Mouse (Mus musculus) myocyte (in vitro differentiated cells): ENCODE measurements around the gene Rgl1. TPM values are rescaled to one million over a fixed set of nuclear protein-coding genes. Genes with fewer than 3 reads are reported as not detected.

ENCODE experiments used
- H3K27me3 ChIP-seq: one replicate; pipeline ENCODE4 v1.6.1; 2011; ENCODE audit not compliant: control insufficient read depth, insufficient read depth, insufficient read length
- H3K36me3 ChIP-seq: one replicate; pipeline ENCODE4 v1.6.1; 2011; ENCODE audit not compliant: control insufficient read depth, insufficient read depth
- H3K4me2 ChIP-seq: one replicate; pipeline ENCODE4 v1.6.1; 2011; ENCODE audit warnings: low read depth, control low read depth
- H3K4me3 ChIP-seq: one replicate; pipeline ENCODE4 v1.5.1; 2011; ENCODE audit warnings: mild to moderate bottlenecking, control low read depth, moderate library complexity
- H3K79me2 ChIP-seq: one replicate; pipeline ENCODE4 v1.6.1; 2011; ENCODE audit not compliant: control insufficient read depth, insufficient read depth
- H3ac ChIP-seq: one replicate; pipeline ENCODE4 v1.6.1; 2011; ENCODE audit not compliant: control insufficient read depth, insufficient read length
- CEBPB ChIP-seq: IDR thresholded peaks from 2 replicates; pipeline ENCODE4 v1.6.1; 2011; ENCODE audit warnings: mild to moderate bottlenecking, moderate library complexity; ENCODE audit not compliant: poor library complexity, insufficient read depth, severe bottlenecking
- E2F4 ChIP-seq: IDR thresholded peaks from one replicate; pipeline ENCODE4 v1.6.1; 2011; ENCODE audit warnings: mild to moderate bottlenecking, control low read depth, moderate library complexity; ENCODE audit not compliant: insufficient read depth
- MAX ChIP-seq: IDR thresholded peaks from one replicate; pipeline ENCODE4 v1.6.1; 2011; ENCODE audit warnings: low read depth, mild to moderate bottlenecking, control low read depth
- MYOD1 ChIP-seq, 3 experiments: IDR thresholded peaks; one replicate each; pipeline ENCODE4 v1.6.1; 2011; ENCODE audit warnings: control low read depth in 2 of 3, low read depth in 2 of 3, mild to moderate bottlenecking in 2 of 3, moderate library complexity in 1 of 3; ENCODE audit not compliant: insufficient read length in 2 of 3, control insufficient read depth in 1 of 3
- MYOG ChIP-seq, 3 experiments: IDR thresholded peaks; one replicate each; pipeline ENCODE4 v1.6.1; 2011; ENCODE audit warnings: control low read depth in 2 of 3, low read depth in 2 of 3, mild to moderate bottlenecking in 2 of 3; ENCODE audit not compliant: insufficient read length in 2 of 3, control insufficient read depth in 1 of 3, insufficient read depth in 1 of 3
- POLR2A ChIP-seq: IDR thresholded peaks from one replicate; pipeline ENCODE4 v1.6.1; 2011; ENCODE audit warnings: low read depth, mild to moderate bottlenecking, control low read depth, moderate library complexity; ENCODE audit not compliant: insufficient read length
- POLR2AphosphoS2 ChIP-seq: IDR thresholded peaks from one replicate; pipeline ENCODE4 v1.6.1; 2011; ENCODE audit warnings: low read depth, control low read depth; ENCODE audit not compliant: insufficient read length
- REST ChIP-seq: IDR thresholded peaks from one replicate; pipeline ENCODE4 v1.6.1; 2011; ENCODE audit warnings: mild to moderate bottlenecking, control low read depth, moderate library complexity; ENCODE audit not compliant: insufficient read depth, insufficient read length
- SRF ChIP-seq: IDR thresholded peaks from one replicate; pipeline ENCODE4 v1.6.1; 2011; ENCODE audit warnings: low read depth; ENCODE audit not compliant: control insufficient read depth, insufficient read length
- TCF12 ChIP-seq: IDR thresholded peaks from one replicate; pipeline ENCODE4 v1.6.1; 2011; ENCODE audit warnings: mild to moderate bottlenecking, control low read depth; ENCODE audit not compliant: poor library complexity, insufficient read depth, severe bottlenecking
- TCF3 ChIP-seq: IDR thresholded peaks from one replicate; pipeline ENCODE4 v1.6.1; 2011; ENCODE audit warnings: low read depth, control low read depth; ENCODE audit not compliant: insufficient read length
- USF1 ChIP-seq: IDR thresholded peaks from one replicate; pipeline ENCODE4 v1.6.1; 2011; ENCODE audit warnings: low read depth, mild to moderate bottlenecking, control low read depth, moderate library complexity
- polyA plus RNA-seq: library from polyadenylated mRNA; unstranded; fragments of >200 nt; fragmentation: generic; extraction: Trizol; gene quantifications from one replicate; pipeline ENCODE4 v1.2.1, GENCODE M21; 2012; ENCODE audit warnings: missing spikeins

Rgl1 gene
- polyA plus RNA-seq, 1 experiment, result 4.3 TPM

- Histone ChIP-seq H3K27me3 (no peaks in the 10 kb centered on the region), H3K79me2 (no peaks in the 10 kb centered on the region), H3ac (no peak overlapping the region), H3K4me2 (no peak overlapping the region), H3K4me3 (no peak overlapping the region), H3K36me3 (no peaks in the 10 kb centered on the region)
- TF ChIP-seq MYOG (IDR thresholded peaks at IDR 0.05; ENCODE audit: control insufficient read depth in 1 of 3, insufficient read depth in 1 of 3, insufficient read length in 2 of 3, low read depth in 2 of 3) (no peak), MYOD1 (IDR thresholded peaks at IDR 0.05; ENCODE audit: control insufficient read depth in 1 of 3, insufficient read length in 2 of 3, low read depth in 2 of 3) (no peak), TCF12 (no peak), REST (no peak), SRF (no peak), TCF3 (no peak), MAX (no peak), CEBPB (no peak), E2F4 (no peak), POLR2AphosphoS2 (no peak), POLR2A (no peak), USF1 (no peak)
Measured at GRCm38 (mm10) chr1:152724286-152724685, 41.9 kb downstream of the Rgl1 start.

DNA sequence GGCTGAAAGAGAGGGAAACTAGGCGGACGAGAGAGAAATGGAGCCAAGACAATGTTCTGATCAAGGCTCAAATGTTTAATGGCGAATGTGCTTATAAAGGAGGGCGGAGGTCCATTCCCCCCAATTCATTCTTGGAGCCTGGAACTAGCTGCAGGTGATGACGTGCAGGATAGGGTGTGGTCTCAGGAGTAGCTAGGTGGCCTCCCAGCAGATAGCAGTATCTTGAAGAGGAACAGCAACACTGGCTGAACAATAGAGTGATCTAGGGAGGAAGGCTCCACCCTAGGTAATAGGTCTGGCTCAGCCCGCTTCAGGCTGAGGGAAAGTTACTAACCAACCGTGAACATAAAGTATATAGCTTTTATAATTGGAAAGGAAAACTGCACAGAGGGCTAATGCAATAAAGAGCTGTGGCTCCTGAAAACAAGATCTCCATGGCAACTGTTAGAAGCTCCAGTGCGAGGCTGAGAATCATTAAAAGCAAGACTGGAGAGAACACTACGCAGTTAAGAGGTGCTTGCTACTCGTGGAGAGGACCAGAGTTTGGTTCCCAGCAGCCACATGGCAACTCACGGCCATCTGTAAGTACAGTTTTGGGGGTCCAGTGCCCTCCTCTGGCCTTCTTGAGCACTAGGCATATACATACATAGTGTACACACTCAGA lies 44.5 kb downstream of the Rgl1 start:
- Histone ChIP-seq H3K79me2 (no peaks in the 10 kb centered on the region), H3K36me3 (no peaks in the 10 kb centered on the region), H3ac (no peak overlapping the region), H3K4me3 (no peak overlapping the region), H3K4me2 (no peak overlapping the region), H3K27me3 (no peaks in the 10 kb centered on the region)
- TF ChIP-seq MAX (no peak), CEBPB (no peak), E2F4 (no peak), MYOD1 (IDR thresholded peaks at IDR 0.05; ENCODE audit: control insufficient read depth in 1 of 3, insufficient read length in 2 of 3, low read depth in 2 of 3) (no peak), TCF3 (no peak)

- no peak overlapping the region for H3ac ChIP-seq
- no peaks in the 10 kb centered on the region for H3K36me3 ChIP-seq
- H3K27me3 ChIP-seq, result no peaks in the 10 kb centered on the region
- no peaks in the 10 kb centered on the region for H3K79me2 ChIP-seq
- TF ChIP-seq MYOD1 (IDR thresholded peaks at IDR 0.05; ENCODE audit: control insufficient read depth in 1 of 3, insufficient read length in 2 of 3, low read depth in 2 of 3), result no peak
- no peak for TF ChIP-seq TCF3
- no peak for TF ChIP-seq REST
- no peak for TF ChIP-seq USF1
- no peak for TF ChIP-seq SRF
- TF ChIP-seq CEBPB, result no peak
- no peak for TF ChIP-seq E2F4
- no peak for TF ChIP-seq POLR2A
- TF ChIP-seq POLR2AphosphoS2, result no peak
- H3K4me2 ChIP-seq, result no peak overlapping the region
- H3K4me3 ChIP-seq, result no peak overlapping the region
Measured at GRCm38 (mm10) chr1:152720969-152721368, 45.2 kb downstream of the Rgl1 start.

DNA sequence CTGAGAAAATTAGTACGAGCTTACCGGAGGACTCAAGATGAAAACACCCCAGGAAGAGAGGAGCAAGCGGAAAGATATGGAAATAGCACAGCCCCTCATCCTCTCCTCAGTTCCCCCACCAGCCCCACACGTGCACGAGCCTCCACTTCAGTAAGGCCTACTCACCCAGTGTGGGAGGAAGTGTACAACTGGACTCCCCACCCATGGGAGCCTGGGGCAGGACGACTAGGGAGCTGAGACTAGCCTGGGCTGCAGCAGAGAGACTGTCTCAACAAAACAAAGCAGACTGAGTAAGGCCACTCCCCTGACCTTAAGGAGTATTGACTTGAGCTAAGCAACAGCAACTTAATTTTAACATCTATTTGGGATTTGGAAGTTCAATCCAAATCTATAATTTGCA lies 48.0 kb downstream of the Rgl1 start:
- TF ChIP-seq MAX (no peak), MYOG (IDR thresholded peaks at IDR 0.05; ENCODE audit: control insufficient read depth in 1 of 3, insufficient read depth in 1 of 3, insufficient read length in 2 of 3, low read depth in 2 of 3) (no peak), E2F4 (no peak), TCF3 (no peak), SRF (no peak), REST (no peak), TCF12 (no peak), CEBPB (no peak), POLR2A (no peak), POLR2AphosphoS2 (no peak), MYOD1 (IDR thresholded peaks at IDR 0.05; ENCODE audit: control insufficient read depth in 1 of 3, insufficient read length in 2 of 3, low read depth in 2 of 3) (no peak), USF1 (no peak)
- Histone ChIP-seq H3K27me3 (no peaks in the 10 kb centered on the region), H3ac (no peak overlapping the region), H3K4me2 (no peak overlapping the region), H3K4me3 (no peak overlapping the region), H3K79me2 (no peaks in the 10 kb centered on the region), H3K36me3 (no peaks in the 10 kb centered on the region)

DNA sequence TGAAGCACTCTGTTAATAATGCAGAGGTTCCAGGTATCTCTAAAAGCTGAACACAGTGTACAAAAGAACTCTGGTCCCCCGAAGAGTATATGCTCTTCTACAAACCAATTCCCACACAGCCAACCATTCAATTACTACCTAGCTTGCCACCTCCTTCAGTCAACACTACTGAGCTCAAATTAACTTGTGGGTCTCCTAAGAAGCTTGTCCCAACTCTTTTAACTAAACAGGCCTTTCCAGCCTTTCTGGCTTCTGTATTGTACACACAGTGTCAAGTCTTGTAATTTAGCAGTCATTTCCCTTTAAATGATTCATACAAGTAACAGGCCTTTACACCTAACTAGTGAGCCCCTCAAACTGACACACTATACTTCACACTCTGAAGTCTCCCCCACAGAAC lies 48.8 kb downstream of the Rgl1 start:
- TF ChIP-seq REST (no peak), MYOD1 (IDR thresholded peaks at IDR 0.05; ENCODE audit: control insufficient read depth in 1 of 3, insufficient read length in 2 of 3, low read depth in 2 of 3) (no peak), POLR2AphosphoS2 (no peak), POLR2A (no peak), USF1 (no peak), MYOG (IDR thresholded peaks at IDR 0.05; ENCODE audit: control insufficient read depth in 1 of 3, insufficient read depth in 1 of 3, insufficient read length in 2 of 3, low read depth in 2 of 3) (no peak), TCF3 (no peak), MAX (no peak)
- no peak overlapping the region for H3K4me3 ChIP-seq

More for the DNA sequence above, 48.8 kb downstream of the Rgl1 start:
- no peak overlapping the region for H3ac ChIP-seq
- H3K36me3 ChIP-seq, result no peaks in the 10 kb centered on the region
- H3K79me2 ChIP-seq, result no peaks in the 10 kb centered on the region
- H3K4me2 ChIP-seq, result no peak overlapping the region
- no peaks in the 10 kb centered on the region for H3K27me3 ChIP-seq
